Mouse (Mus musculus): ENCODE measurements around the gene Defa25.
"Not testable (repeated sequence)": the region's sequence is repeated elsewhere in the genome, so short reads cannot be mapped to it uniquely, and the experiment has no call there.

Defa25 gene

GRCm38 (mm10) chr8:21084142-21084541 lies at the start of gene Defa25:
TSS of gene Defa25 (plus strand) at chr8:21084442.
- CTCF ChIA-PET: not testable (repeated sequence)

- CTCF ChIA-PET: not testable (repeated sequence)
Observed at GRCm38 (mm10) chr8:21054747-21055146, 29.5 kb upstream of the Defa25 start, which contains the start of gene Defa23. TSS of gene Defa23 (plus strand) at chr8:21055047.

GRCm38 (mm10) chr8:21064738-21065137 lies 19.5 kb upstream of the Defa25 start, which contains the start of gene Defa35:
TSS of gene Defa35 (plus strand) at chr8:21065038.
- CTCF ChIA-PET: not testable (repeated sequence)

GRCm38 (mm10) chr8:21093106-21093505 lies 8.9 kb downstream of the Defa25 start:
- CTCF ChIA-PET: no interaction called here

GRCm38 (mm10) chr8:21095950-21096349 lies 11.7 kb downstream of the Defa25 start, which contains the start of gene Gm14851:
TSS of gene Gm14851 (minus strand) at chr8:21096050.
- CTCF ChIA-PET: not testable (repeated sequence)

- CTCF ChIA-PET: not testable (repeated sequence)
Observed at GRCm38 (mm10) chr8:21134342-21134741, 50.1 kb downstream of the Defa25 start, which contains the start of gene Defa30. TSS of gene Defa30 (plus strand) at chr8:21134642.

Measured in spleen, embryonic (tissue).